Mouse (Mus musculus): ENCODE results near the gene Irf9. TPM values are rescaled to one million over a fixed set of nuclear protein-coding genes. Genes with fewer than 3 reads are reported as not detected.

Gene Irf9
- polyA plus RNA-seq, 1 experiment from 2014 or later = 9.8 TPM

DNA sequence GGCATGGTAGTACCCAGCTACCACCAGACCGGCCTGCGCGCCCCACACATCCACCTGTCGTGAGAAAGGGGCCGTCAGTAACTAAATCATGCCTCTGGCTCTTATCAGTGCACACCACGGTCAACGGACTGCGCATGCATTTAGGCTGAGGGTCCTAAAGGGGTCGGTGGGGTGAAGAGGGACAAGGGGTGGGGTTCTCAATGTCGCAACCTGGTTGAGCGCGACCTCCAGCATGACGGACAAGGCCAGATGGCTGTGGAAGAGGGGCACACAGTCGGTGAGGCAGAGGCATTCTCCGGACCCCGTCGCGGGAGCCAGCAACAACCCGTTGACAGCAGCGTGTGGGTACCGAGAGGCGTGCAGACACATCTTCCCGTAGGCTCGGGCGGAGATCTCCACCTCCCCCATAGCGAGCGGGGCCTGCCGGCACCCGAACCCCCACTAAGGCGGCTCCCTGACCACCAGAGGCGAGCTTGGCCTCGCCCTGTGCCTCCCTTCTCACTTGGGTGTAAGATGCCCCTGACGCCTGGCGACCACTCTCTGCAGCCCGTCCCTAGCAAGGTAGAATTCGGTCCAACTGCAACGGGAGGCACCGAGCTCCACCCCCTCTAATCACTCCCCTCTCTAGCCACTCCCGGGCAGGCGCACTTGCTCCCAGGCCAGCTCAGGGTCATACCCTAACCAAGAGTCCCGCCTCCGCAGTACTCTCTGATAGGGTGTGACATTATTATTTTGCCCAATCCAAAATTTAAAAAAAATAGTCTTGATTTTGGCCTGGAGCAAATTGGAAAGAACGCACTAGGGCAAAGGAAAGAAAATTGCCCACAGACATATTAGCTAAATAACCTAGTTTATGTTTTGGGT, 18.4 kb upstream of the Irf9 start, which contains the start of gene Emc9:
Emc9 (minus strand) TSS at position 601 of the 864 bp plus-strand sequence.
- peak within 1 kb of the TSS; percentile 68 for H3K4me2 ChIP-seq
- peak within 1 kb of the TSS; percentile 58 for H3K9ac ChIP-seq
- H3K27me3 ChIP-seq = peaks cover 9% of the 10 kb centered on the region; the same call in 1 of the 2 replicates
- ATAC-seq (ENCODE audit: low FRiP score) = peak; percentile 51
- no peaks in the 10 kb centered on the region for H3K9me3 ChIP-seq
- WGBS = 3% methylated on average over 43 of the region's 43 CpGs
- H3K27ac ChIP-seq = no peak within 1 kb of the TSS
- H3K4me3 ChIP-seq (replicated peaks) = peak within 1 kb of the TSS; percentile 41
- H3K36me3 ChIP-seq (replicated peaks) = peaks cover 24% of the 10 kb centered on the region
- H3K4me1 ChIP-seq = peaks cover 13% of the 10 kb centered on the region

DNA sequence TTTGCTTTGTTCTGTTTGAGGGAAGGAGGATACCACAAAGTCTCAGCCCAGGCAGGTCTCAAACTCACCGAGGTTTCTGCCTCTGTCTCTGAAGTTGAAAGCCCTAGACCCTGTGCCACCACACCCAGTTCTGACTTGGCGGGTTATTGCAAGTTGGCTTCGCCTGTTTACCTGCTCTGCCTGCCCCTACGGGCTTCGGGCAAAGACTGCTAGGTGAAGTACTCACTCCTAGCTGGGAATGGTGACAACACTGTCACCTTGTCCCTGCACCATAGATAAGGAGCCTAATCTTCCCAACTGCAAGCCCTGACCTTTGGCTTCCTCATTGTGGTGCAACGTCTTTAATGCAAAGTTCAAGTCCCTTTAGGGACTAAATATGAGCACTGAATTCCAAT, 17.8 kb upstream of the Irf9 start:
- no peak for ATAC-seq (ENCODE audit: low FRiP score)
- Histone ChIP-seq H3K4me2 (peak overlapping the region; percentile 68; the same call in 1 of the 2 replicates), H3K4me1 (peaks cover 19% of the 10 kb centered on the region), H3K27ac (no peak overlapping the region), H3K36me3 (replicated peaks) (peaks cover 18% of the 10 kb centered on the region), H3K27me3 (peaks cover 9% of the 10 kb centered on the region; the same call in 1 of the 2 replicates), H3K4me3 (replicated peaks) (no peak overlapping the region), H3K9ac (no peak overlapping the region), H3K9me3 (no peaks in the 10 kb centered on the region)
- WGBS = 68% methylated on average over 6 of the region's 6 CpGs

GRCm38 (mm10) chr14:55586149-55586548, 17.2 kb upstream of the Irf9 start:
- Histone ChIP-seq H3K4me2 (no peak overlapping the region), H3K27ac (no peak overlapping the region), H3K4me1 (peaks cover 19% of the 10 kb centered on the region), H3K4me3 (replicated peaks) (no peak overlapping the region), H3K36me3 (replicated peaks) (peaks cover 13% of the 10 kb centered on the region), H3K9ac (no peak overlapping the region), H3K27me3 (peaks cover 9% of the 10 kb centered on the region; the same call in 1 of the 2 replicates), H3K9me3 (no peaks in the 10 kb centered on the region)
- no peak for ATAC-seq (ENCODE audit: low FRiP score)
- WGBS = 94% methylated on average over 2 of the region's 2 CpGs

DNA sequence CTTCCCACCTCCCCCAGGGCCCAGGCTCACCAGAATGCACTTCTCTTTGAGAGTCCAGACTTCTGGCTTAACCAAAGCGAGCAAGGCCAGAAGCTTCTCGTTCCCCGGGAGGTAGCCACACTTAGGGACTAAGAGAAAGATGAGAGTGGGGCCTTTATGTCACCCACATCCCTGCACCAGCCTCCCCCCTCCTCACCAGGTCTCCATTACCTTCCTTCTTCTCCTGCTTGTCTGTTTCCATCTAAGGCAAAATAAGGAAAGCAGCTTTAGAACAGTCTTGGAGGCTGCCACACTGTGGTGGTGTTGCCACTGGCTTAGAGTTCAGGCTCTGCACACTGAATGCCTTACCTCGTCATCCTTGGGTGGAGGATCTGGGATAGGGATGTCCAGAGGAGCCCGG, 14.1 kb upstream of the Irf9 start:
- peaks cover 39% of the 10 kb centered on the region for H3K4me1 ChIP-seq
- 95% methylated on average over 5 of the region's 5 CpGs for WGBS
- H3K4me2 ChIP-seq = no peak overlapping the region
- H3K36me3 ChIP-seq (replicated peaks) = peaks cover 8% of the 10 kb centered on the region
- H3K4me3 ChIP-seq (replicated peaks) = no peak overlapping the region
- no peak overlapping the region for H3K9ac ChIP-seq
- H3K9me3 ChIP-seq = no peaks in the 10 kb centered on the region
- ATAC-seq (ENCODE audit: low FRiP score) = no peak
- H3K27me3 ChIP-seq = peaks cover 6% of the 10 kb centered on the region; the same call in 1 of the 2 replicates
- no peak overlapping the region for H3K27ac ChIP-seq

DNA sequence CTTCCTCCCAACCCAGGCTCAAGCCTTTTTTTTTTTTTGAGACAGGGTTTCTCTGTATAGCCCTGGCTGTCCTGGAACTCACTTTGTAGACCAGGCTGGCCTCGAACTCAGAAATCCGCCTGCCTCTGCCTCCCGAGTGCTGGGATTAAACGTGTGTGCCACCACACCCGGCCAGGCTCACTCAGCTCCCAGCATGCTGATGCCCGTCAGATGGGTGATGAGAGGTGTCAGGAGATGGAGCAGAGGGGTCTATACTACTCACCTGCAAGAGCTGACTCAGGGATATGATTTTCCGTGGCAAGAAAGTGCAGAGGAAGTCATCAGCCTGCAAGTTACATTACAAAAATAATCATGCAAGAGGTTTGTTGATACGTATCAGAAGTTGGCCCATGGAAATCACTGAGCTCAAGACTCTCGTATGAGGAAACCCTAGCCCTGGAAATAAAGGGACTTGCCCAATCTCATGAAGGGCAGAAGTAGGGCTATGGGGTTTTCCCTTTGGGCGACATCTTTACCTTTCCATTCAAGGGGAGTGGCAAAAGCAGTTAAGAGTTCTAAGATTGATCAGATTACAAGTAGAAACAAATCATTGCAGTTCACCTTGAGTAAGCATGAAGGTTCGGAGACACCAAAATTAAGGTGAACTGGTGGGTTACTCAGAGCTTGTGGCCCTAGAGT, 13.5 kb upstream of the Irf9 start:
- peaks cover 34% of the 10 kb centered on the region for H3K4me1 ChIP-seq
- 87% methylated on average over 11 of the region's 11 CpGs for WGBS
- no peak for ATAC-seq (ENCODE audit: low FRiP score)
- 0 out of 2 replicates have a peak overlapping the region, but pooled peaks have one; percentile 95 for H3K27ac ChIP-seq
- peak overlapping the region; percentile 97 for H3K4me2 ChIP-seq
- H3K9ac ChIP-seq = peak overlapping the region; percentile 83
- peak overlapping the region; percentile 83 for H3K4me3 ChIP-seq (replicated peaks)
- H3K27me3 ChIP-seq = no peaks in the 10 kb centered on the region; the same call in 1 of the 2 replicates
- H3K9me3 ChIP-seq = no peaks in the 10 kb centered on the region
- H3K36me3 ChIP-seq (replicated peaks) = peaks cover 13% of the 10 kb centered on the region

- Histone ChIP-seq H3K36me3 (replicated peaks) (peaks cover 22% of the 10 kb centered on the region), H3K4me1 (peaks cover 28% of the 10 kb centered on the region), H3K27me3 (no peaks in the 10 kb centered on the region), H3K9ac (peak within 1 kb of the TSS; percentile 83), H3K27ac (peak within 1 kb of the TSS; percentile 95), H3K4me3 (replicated peaks) (peak within 1 kb of the TSS; percentile 83), H3K9me3 (no peaks in the 10 kb centered on the region), H3K4me2 (peak within 1 kb of the TSS; percentile 97)
- WGBS = 2% methylated on average over 22 of the region's 22 CpGs
- peak; percentile 97 for ATAC-seq (ENCODE audit: low FRiP score)
These were observed 12.5 kb upstream of the Irf9 start, which contains the start of gene Psme2 for GRCm38 (mm10) chr14:55590748-55591330. Gene Psme2, minus strand, starts transcription at chr14:55591113.

- Histone ChIP-seq H3K4me1 (peaks cover 28% of the 10 kb centered on the region), H3K36me3 (replicated peaks) (peaks cover 28% of the 10 kb centered on the region), H3K4me2 (peak within 1 kb of the TSS; percentile 97), H3K27ac (peak within 1 kb of the TSS; percentile 95), H3K4me3 (replicated peaks) (peak within 1 kb of the TSS; percentile 83), H3K9me3 (no peaks in the 10 kb centered on the region), H3K27me3 (no peaks in the 10 kb centered on the region), H3K9ac (peak within 1 kb of the TSS; percentile 83)
- peak; percentile 91 for ATAC-seq (ENCODE audit: low FRiP score)
- under 1% methylated on average over 33 of the region's 33 CpGs for WGBS
These were observed 12.0 kb upstream of the Irf9 start, which contains the start of gene Rnf31 for GRCm38 (mm10) chr14:55591331-55591891. Gene Rnf31, plus strand, starts transcription at chr14:55591708.

DNA sequence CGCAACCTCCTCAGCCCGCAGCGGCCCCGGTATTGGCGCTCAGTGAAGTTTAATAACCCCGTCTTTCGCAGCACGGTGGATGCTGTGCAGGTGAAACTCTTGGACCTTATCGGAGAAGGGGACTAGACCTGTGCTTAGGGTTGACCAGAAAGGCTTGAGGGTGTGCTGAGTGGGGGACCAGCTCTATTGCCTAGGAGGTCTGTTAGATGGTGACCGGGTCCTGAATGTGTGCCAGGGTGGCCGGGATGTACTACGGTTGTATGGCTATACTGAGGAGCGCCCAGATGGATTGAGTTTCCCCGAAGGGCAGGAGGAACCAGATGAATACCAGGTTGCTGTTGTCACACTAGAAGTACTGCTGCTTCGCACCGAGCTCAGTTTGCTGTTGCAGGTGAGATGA, 11.1 kb upstream of the Irf9 start:
- H3K27me3 ChIP-seq = no peaks in the 10 kb centered on the region
- ATAC-seq (ENCODE audit: low FRiP score) = no peak
- peak overlapping the region; percentile 83 for H3K9ac ChIP-seq
- peak overlapping the region; percentile 83 for H3K4me3 ChIP-seq (replicated peaks)
- H3K9me3 ChIP-seq = no peaks in the 10 kb centered on the region
- H3K36me3 ChIP-seq (replicated peaks) = peaks cover 36% of the 10 kb centered on the region
- H3K27ac ChIP-seq = no peak overlapping the region
- WGBS = 8% methylated on average over 16 of the region's 16 CpGs
- H3K4me2 ChIP-seq = peak overlapping the region; percentile 97
- peaks cover 28% of the 10 kb centered on the region for H3K4me1 ChIP-seq

DNA sequence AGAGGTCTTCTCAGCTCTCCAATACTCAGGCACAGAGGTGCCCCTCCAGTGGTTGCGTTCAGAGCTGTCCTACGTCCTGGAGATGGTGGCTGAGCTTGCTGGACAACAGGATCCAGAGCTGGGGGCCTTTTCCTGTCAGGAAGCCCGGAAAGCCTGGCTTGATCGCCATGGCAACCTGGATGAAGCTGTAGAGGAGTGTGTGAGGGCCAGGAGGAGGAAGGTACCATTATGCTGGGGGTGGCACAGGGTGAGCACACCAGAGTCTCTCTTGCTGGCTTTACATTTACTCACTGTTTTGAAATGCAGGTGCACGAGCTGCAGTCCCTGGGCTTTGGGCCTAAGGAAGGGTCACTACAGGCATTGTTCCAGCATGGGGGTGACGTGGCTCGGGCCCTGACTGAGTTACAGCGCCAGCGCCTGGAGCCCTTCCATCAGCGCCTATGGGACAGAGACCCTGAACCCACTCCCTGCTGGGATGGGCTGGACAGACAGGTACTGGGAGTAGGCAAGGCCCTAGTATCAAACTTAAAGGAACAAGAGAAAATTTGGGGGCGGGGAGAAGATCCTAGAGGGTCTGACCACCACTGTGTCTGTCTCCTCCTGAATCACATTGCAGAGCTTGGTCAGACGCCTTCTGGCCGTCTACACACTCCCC, 7.2 kb upstream of the Irf9 start:
- Histone ChIP-seq H3K36me3 (replicated peaks) (peaks cover 60% of the 10 kb centered on the region), H3K9me3 (no peaks in the 10 kb centered on the region), H3K27ac (no peak overlapping the region), H3K27me3 (no peaks in the 10 kb centered on the region), H3K4me2 (no peak overlapping the region), H3K9ac (no peak overlapping the region), H3K4me3 (replicated peaks) (no peak overlapping the region), H3K4me1 (peaks cover 20% of the 10 kb centered on the region)
- WGBS = 81% methylated on average over 13 of the region's 13 CpGs
- no peak for ATAC-seq (ENCODE audit: low FRiP score)

- H3K4me1 ChIP-seq = peaks cover 6% of the 10 kb centered on the region
- ATAC-seq (ENCODE audit: low FRiP score) = no peak
- H3K27me3 ChIP-seq = no peaks in the 10 kb centered on the region
- no peaks in the 10 kb centered on the region for H3K9me3 ChIP-seq
- peaks cover 86% of the 10 kb centered on the region for H3K36me3 ChIP-seq (replicated peaks)
- no peak overlapping the region for H3K27ac ChIP-seq
- H3K4me3 ChIP-seq (replicated peaks) = no peak overlapping the region
- H3K4me2 ChIP-seq = no peak overlapping the region
- no peak overlapping the region for H3K9ac ChIP-seq
- 94% methylated on average over 21 of the region's 21 CpGs for WGBS
These were observed 4.6 kb upstream of the Irf9 start for GRCm38 (mm10) chr14:55598521-55599390.

All from forebrain, embryonic 12.5 days (tissue).